Mouse (Mus musculus): ENCODE data around the gene Dock9.

DNA sequence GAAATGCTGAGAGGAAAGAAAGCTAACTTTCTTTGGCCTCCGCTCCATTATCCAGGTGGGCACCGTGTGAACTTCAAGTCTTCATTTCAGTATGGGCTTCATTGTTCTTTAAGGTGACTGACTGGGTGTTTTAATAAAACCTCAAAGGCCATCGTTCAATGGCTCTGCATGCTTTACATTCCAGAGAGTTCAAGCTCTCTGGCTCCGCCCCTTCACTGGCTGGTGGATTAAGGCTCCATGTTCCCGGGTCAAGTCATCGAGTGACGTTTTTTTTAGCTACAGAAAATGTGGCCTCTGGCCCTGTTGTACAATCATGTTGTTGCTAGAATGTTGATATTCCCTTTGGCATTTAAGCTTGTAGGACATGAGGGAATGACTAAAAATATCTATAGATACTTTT lies 249.9 kb downstream of the Dock9 start:
- no peak for TF ChIP-seq CTCF (IDR thresholded peaks at IDR 0.05; ENCODE audit: low read depth, low read length)
- TF ChIP-seq POLR2AphosphoS5 (IDR thresholded peaks at IDR 0.05; ENCODE audit: insufficient replicate concordance, low read depth, low read length), result no peak

All from G1E (cell line).